Mouse (Mus musculus) lung, adult 10 weeks (tissue): ENCODE data around the gene Prmt3. TPM values are rescaled to one million over a fixed set of nuclear protein-coding genes. Genes with fewer than 3 reads are reported as not detected.

Source experiments
- polyA plus RNA-seq: library from polyadenylated mRNA; stranded (reverse); fragments of 350-450 nt; fragmentation: Illumina TruSeq; extraction: RNeasy Lipid Tissue Mini Kit (QIAGEN cat#74804); gene quantifications from one replicate; pipeline ENCODE4 v1.2.3, GENCODE M21; 2014; ENCODE audit warnings: low read depth, low replicate concordance; ENCODE audit not compliant: insufficient read depth

Prmt3 gene
- polyA plus RNA-seq = 9.0 TPM

DNA sequence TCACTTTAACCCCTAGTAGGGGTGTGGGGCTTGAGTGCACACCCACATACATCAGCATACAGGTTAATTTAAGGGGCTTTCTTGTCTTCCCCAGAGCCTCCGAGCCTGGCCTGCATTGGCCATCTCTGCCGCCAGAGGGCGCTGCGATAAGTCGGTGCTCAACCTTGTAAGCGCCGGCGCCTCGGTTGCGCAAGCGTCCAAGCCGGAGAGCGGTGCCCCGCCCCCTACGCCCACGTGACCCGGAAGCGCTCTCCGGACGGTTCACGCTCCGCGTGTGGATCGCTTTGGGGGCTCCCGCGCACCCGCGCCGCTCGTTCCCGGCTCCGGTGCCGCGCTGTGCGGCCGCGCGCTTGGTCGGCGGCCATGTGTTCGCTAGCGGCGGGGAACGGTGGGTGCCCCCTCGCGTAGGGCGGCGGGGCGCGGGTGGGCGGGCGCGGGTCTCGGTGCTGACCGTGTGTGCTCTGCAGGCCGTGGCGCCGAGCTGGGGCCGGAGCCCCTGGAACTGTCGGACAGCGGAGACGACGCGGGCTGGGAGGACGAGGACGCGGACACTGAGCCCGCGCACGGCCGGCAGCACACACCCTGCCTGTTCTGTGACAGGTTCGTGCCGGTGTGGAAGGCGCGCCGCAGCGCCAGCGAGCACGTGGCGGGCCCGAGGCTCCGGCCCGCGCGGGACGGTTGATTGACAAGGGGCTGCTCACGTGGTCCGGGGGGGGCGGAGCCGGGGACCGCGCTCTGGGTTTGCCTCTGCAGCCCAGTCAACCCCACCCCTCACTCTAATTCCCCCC is at the start of gene Prmt3:
Gene Prmt3 (plus strand): TSS at position 233 of the 788 bp plus-strand sequence.

DNA sequence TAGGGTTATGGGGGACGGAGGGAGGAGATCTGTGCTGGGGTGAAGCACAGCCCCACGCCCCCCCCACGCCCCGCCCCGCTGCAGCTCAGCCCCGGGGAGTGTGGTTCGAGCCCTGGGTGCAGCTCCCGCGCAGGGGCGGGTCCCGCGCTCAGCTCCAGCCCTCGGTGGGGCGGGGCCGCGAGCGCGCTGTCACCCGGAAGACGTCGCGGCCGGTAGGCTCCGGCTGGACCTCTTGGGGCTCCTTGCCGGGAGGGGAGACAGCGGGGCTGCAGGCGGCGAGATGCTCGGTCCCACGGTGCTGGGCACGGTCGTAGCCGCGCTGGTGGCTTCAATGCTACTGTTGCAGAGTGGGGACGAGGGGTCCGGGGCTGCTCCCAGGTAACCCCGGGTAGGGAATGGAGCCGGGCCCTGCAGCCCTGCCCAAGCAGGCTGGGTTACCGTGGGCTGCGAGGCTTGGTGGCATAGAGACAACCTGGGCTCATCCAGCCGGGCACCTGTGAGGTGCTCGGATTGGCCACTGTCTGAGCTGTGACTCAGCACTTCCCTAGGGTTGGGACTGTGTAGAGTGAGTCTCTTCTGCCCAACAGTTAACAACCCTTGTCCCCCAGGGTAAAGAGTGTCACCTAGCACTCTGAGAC is 19.1 kb upstream of the Prmt3 start, which contains the start of gene Htatip2:
Gene Htatip2 (plus strand): TSS at position 182 of the 638 bp plus-strand sequence.

Other genes starting within 250 kb of the Prmt3 start
- gene Dbx1, start 141.5 kb upstream of the Prmt3 start, polyA plus RNA-seq = not detected
- gene Htatip2, start 19.2 kb upstream of the Prmt3 start, polyA plus RNA-seq = 18.8 TPM
- gene Slc6a5, start 131.8 kb downstream of the Prmt3 start, polyA plus RNA-seq = not detected
- 0.15 TPM for gene Nell1, start 196.5 kb downstream of the Prmt3 start, polyA plus RNA-seq